Mouse (Mus musculus): ENCODE measurements around the gene Tlr3.

GRCm38 (mm10) chr8:45374071-45374470 lies 36.8 kb downstream of the Tlr3 start:
- TF ChIP-seq CTCF (IDR thresholded peaks at IDR 0.05; ENCODE audit: low read depth) (no peak), EP300 (IDR thresholded peaks at IDR 0.05; ENCODE audit: low read depth) (no peak)

Data from liver, embryonic 14.5 days (tissue).